Mouse (Mus musculus) neural tube, embryonic 12.5 days (tissue): ENCODE measurements around the gene Ret. TPM values are rescaled to one million over a fixed set of nuclear protein-coding genes. Genes with fewer than 3 reads are reported as not detected.

Source experiments
- ATAC-seq: fragments of 200-750 bp; cut with Nextera tagmentation; 2 replicates; pipeline ENCODE4 v1.8.0; 2017; ENCODE audit warnings: low read depth, mild to moderate bottlenecking, moderate TSS enrichment, moderate library complexity; ENCODE audit not compliant: low FRiP score
- H3K27ac ChIP-seq: fragments of 300-500 bp; sonication (generic); 2 replicates; pipeline ENCODE4 v1.5.1; 2016
- H3K27me3 ChIP-seq: fragments of 300-500 bp; sonication (generic); replicated peaks from 2 replicates; pipeline ENCODE4 v1.6.1; 2016; ENCODE audit warnings: mild to moderate bottlenecking
- H3K36me3 ChIP-seq: fragments of 300-500 bp; sonication (generic); 2 replicates; pipeline ENCODE4 v1.6.1; 2016; ENCODE audit warnings: mild to moderate bottlenecking
- H3K4me1 ChIP-seq: fragments of 300-500 bp; sonication (generic); 2 replicates; pipeline ENCODE4 v1.6.1; 2016
- H3K4me2 ChIP-seq: fragments of 300-500 bp; sonication (generic); replicated peaks from 2 replicates; pipeline ENCODE4 v1.6.1; 2016; ENCODE audit warnings: mild to moderate bottlenecking
- H3K4me3 ChIP-seq: fragments of 300-500 bp; sonication (generic); 2 replicates; pipeline ENCODE4 v1.5.1; 2016
- H3K9ac ChIP-seq: fragments of 300-500 bp; sonication (generic); 2 replicates; pipeline ENCODE4 v1.6.1; 2016; ENCODE audit warnings: mild to moderate bottlenecking
- H3K9me3 ChIP-seq: fragments of 300-500 bp; sonication (generic); 2 replicates; pipeline ENCODE4 v1.6.1; 2016; ENCODE audit warnings: mild to moderate bottlenecking
- WGBS: fragments of 180-500 bp; shearing (Covaris S2); methylation state at CpG from one replicate; pipeline ENCODE4 v1.1.7; 2016; 5-methylcytosine and 5-hydroxymethylcytosine counted together
- polyA plus RNA-seq: library from polyadenylated mRNA; unstranded; fragments of >200 nt; fragmentation: Nextera tagmentation; extraction: Ambion mirVana; gene quantifications from 2 replicates; pipeline ENCODE4 v1.2.1, GENCODE M21; 2016

Ret gene
- polyA plus RNA-seq, 1 experiment from 2014 or later, result 18.8 TPM

DNA sequence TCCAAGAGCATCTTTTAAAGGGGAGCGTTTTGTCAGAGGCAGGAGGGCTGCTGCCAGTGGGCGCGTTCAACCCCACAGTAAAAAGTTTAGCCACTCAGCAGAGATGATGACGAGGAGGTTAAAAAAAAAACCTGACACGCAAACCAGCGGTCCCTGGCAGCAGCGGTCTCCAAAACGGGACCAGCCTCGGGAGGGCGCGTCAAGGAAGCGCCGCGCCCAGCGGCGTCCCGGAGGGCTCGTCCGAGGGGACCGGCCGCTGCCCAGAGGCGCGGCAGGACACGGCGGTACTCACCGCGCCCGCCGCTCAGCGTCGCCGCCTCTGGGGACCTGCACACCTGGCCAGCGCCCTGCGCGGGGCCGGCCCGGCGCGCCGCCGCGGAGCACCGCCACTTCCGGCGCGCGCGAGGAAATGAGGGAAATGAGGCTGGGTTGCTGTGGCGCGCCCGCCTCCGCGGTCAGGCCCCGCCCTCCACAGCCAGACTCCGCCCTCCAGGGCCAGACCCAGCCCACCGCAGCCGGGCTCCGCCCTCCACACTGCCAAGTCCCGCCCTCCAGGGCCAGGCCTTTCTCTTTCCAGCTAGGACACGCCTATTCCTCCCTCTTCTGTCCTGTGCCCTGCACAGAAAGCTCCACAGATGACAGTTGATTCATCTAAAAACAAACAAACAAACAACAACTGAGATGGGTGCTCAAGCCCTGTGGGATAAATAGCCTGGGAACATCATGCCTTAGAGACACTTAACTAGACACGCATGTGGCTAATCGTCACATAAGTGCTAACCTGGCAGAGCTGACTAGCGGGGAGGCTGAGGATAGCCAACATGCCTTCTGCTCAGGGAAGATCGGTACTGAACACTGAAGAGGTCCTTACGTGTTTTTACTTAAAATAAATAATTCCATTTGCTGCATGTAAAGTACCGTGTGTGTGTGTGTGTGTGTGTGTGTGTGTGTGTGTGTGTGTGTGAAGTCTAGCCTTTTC, 58.5 kb downstream of the Ret start, which contains the start of gene Csgalnact2:
Gene Csgalnact2 (minus strand): TSS at position 410 of the 979 bp plus-strand sequence.
- ATAC-seq, result peak; percentile 99

DNA sequence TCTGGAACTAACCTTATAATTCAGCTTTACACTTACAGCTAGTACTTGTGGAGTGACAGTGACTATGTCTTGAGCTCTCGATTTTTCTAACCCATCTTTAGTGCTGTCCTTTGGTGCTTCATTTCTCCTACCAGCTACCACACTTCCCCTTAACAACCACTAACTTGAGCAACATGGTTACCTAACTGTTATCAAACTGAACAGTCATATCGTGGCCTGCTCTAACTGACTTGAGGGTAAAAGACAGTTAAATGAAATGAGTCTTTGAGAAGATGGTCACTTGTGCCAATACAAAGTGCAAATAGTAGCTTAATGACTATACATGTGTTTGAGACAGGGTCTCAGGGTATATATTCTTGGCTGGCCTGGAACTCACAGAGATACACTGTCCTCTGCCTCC, 60.4 kb downstream of the Ret start:
- Histone ChIP-seq H3K27ac (no peak overlapping the region), H3K4me3 (no peak overlapping the region), H3K4me1 (peaks cover 3% of the 10 kb centered on the region), H3K4me2 (no peak overlapping the region), H3K9ac (no peak overlapping the region), H3K27me3 (no peaks in the 10 kb centered on the region), H3K9me3 (no peaks in the 10 kb centered on the region), H3K36me3 (no peaks in the 10 kb centered on the region)
- WGBS, result 89% methylated on average over 2 of the region's 2 CpGs
- no peak for ATAC-seq

More for the DNA sequence above, 58.5 kb downstream of the Ret start, which contains the start of gene Csgalnact2:
- WGBS, result 6% methylated on average over 63 of the region's 66 CpGs
- peak within 1 kb of the TSS; percentile 78 for H3K4me2 ChIP-seq
- H3K4me1 ChIP-seq, result peaks cover 3% of the 10 kb centered on the region
- peak within 1 kb of the TSS; percentile 76 for H3K9ac ChIP-seq
- no peak within 1 kb of the TSS; the same call in 1 of the 2 replicates for H3K27ac ChIP-seq
- H3K36me3 ChIP-seq, result no peaks in the 10 kb centered on the region
- H3K9me3 ChIP-seq, result no peaks in the 10 kb centered on the region
- H3K27me3 ChIP-seq, result no peaks in the 10 kb centered on the region
- H3K4me3 ChIP-seq, result peak within 1 kb of the TSS; percentile 80

DNA sequence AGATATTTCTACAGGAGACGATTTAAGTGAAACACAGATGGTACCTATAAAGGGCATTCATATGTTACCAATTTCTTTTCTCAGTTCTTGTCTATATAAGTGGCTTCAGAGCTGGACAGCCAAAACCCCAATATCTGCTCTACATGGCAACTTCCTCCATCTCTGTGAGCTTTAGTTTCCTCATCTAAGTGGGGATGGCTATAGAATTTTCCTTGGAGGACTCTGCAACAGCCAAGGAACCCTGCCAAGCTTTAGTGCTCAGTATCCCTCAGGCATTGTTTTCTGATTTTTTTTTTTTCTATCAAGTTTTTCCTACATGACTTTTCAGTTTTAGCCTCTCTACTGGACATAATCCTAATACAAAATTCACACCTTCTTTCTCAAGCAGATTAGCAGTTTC, 63.1 kb downstream of the Ret start:
- no peaks in the 10 kb centered on the region for H3K36me3 ChIP-seq
- no peak for ATAC-seq
- no peak overlapping the region for H3K4me3 ChIP-seq
- H3K9ac ChIP-seq, result no peak overlapping the region
- 89% methylated on average over 1 of the region's 1 CpGs for WGBS
- no peak overlapping the region for H3K4me2 ChIP-seq
- no peaks in the 10 kb centered on the region for H3K9me3 ChIP-seq
- H3K27ac ChIP-seq, result no peak overlapping the region
- no peaks in the 10 kb centered on the region for H3K27me3 ChIP-seq
- peaks cover 3% of the 10 kb centered on the region for H3K4me1 ChIP-seq

DNA sequence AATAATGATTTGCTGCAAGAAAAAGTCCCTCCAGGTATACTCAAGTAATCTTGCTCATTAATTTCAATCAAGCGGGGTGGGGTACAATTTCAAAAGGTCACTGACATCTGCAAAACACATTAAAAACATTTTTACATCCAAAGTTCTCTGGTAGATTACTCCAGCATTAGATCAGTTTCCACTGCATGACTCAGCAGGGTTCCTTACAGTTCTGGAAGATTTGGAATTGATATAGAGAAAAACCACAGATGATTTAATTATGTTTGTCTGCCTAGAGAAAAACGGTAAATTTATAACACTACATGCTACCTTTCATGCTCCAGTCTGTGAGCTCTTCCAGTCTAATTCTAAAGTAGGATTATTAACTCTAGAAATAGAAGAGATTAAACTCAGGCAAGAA, 67.5 kb downstream of the Ret start:
- Histone ChIP-seq H3K36me3 (no peaks in the 10 kb centered on the region), H3K9me3 (no peaks in the 10 kb centered on the region), H3K4me2 (no peak overlapping the region), H3K9ac (no peak overlapping the region), H3K4me3 (no peak overlapping the region), H3K4me1 (no peaks in the 10 kb centered on the region), H3K27me3 (no peaks in the 10 kb centered on the region), H3K27ac (no peak overlapping the region)
- WGBS, result 81% methylated on average over 2 of the region's 2 CpGs
- ATAC-seq, result no peak

DNA sequence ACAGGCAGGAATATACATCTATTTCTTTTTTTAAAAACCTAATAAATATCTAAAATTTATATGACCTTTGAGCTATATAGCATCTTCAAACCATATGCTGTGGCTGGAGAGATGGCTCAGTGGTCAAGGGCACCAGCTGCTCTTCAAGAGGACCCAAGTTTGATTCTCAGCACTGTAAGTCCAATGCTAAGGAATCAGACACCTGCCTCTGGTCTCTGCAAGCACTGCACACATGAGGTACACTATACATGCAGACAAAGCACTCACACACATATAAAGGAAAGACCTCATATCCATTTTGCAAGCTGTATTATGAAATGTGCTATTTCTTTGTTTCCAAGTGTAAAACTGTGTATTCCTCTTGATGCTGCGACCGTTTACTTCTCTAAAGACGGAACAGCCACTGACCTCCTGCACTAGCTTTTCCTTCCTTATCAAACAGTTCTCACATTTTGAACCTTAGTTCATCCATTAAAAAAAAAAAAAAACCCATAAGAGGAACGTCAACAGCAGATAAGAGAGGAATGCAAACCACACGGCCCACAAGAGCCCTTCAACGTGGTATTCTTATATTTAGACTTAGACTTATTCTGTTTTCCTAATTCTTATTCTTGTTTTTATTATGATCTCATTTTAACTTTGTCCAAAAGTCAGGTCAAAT, 69.6 kb downstream of the Ret start:
- Histone ChIP-seq H3K4me2 (no peak overlapping the region), H3K27me3 (no peaks in the 10 kb centered on the region), H3K36me3 (0 out of 2 replicates have a peak, but pooled peaks cover 7% of the 10 kb centered on the region), H3K9me3 (no peaks in the 10 kb centered on the region), H3K9ac (no peak overlapping the region), H3K27ac (no peak overlapping the region), H3K4me1 (no peaks in the 10 kb centered on the region), H3K4me3 (no peak overlapping the region)
- no peak for ATAC-seq
- whole genome bisulfite sequencing, result 86% methylated on average over 6 of the region's 6 CpGs

DNA sequence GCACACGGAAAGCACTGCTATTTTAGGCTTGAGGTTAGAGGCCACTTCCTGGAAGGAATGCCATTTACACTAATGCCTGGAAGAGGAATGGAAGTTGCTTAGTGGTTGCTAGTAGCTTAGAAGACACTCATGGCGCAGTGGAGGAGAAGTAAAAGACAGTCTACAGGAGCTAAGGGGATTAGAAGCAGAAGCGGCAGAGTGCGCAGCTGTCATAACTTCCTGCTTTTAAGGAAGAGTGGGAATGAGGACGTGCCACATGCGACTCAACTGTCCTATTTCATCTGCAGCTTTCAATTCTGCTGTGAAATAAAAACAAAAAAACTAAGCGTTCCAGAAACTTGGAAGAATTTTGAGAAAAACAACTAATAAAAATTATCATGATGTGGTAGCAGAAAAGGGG, 70.3 kb downstream of the Ret start:
- Histone ChIP-seq H3K4me3 (no peak overlapping the region), H3K9ac (no peak overlapping the region), H3K27me3 (no peaks in the 10 kb centered on the region), H3K4me2 (no peak overlapping the region), H3K36me3 (0 out of 2 replicates have a peak, but pooled peaks cover 11% of the 10 kb centered on the region), H3K9me3 (no peaks in the 10 kb centered on the region), H3K27ac (no peak overlapping the region), H3K4me1 (no peaks in the 10 kb centered on the region)
- 88% methylated on average over 7 of the region's 7 CpGs for WGBS
- no peak for ATAC-seq

DNA sequence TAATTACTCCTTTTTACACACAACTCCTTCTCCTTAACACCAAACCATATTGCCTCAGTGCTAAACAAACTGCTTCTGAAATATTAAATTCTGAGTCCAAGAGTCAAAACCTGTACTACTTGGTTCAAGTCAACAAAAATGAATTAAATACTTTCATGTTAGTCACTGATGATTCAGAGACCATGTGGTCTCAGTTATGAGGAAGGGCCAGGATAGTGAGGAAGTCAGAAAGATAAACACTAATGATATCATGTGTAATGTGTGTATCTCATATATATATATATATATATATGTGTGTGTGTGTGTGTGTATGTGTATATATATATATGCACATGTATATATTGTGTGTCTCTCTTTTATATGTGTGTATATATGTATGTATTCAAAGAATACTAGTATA, 70.9 kb downstream of the Ret start:
- Histone ChIP-seq H3K9me3 (no peaks in the 10 kb centered on the region), H3K27ac (no peak overlapping the region), H3K4me1 (no peaks in the 10 kb centered on the region), H3K36me3 (peaks cover 16% of the 10 kb centered on the region; the same call in 1 of the 2 replicates), H3K27me3 (no peaks in the 10 kb centered on the region), H3K4me3 (no peak overlapping the region), H3K9ac (no peak overlapping the region), H3K4me2 (no peak overlapping the region)
- ATAC-seq, result no peak

DNA sequence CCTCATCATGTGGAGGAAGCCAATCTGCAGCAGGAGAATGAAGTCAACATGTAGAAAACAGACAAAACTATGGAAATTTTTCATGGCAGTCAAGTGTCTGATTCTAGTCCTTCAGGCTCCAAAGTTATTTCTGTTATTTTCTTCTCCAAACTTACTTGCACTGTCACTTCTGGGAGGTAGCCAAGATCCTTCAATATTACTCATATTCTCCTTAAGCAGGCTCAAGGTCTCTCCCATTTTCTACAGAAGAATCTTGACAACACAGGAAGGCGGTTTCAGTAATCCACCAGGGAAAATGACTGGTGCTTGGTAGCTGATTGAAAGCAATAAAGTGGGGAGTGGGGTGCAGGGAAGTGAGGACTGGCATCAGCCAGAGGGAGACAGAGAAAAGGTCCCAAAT, 74.8 kb downstream of the Ret start:
- Histone ChIP-seq H3K27me3 (no peaks in the 10 kb centered on the region), H3K4me1 (no peaks in the 10 kb centered on the region), H3K9ac (no peak overlapping the region), H3K9me3 (no peaks in the 10 kb centered on the region), H3K36me3 (peaks cover 16% of the 10 kb centered on the region; the same call in 1 of the 2 replicates), H3K4me3 (no peak overlapping the region), H3K27ac (no peak overlapping the region), H3K4me2 (no peak overlapping the region)
- 88% methylated on average over 1 of the region's 1 CpGs for WGBS
- ATAC-seq, result no peak

DNA sequence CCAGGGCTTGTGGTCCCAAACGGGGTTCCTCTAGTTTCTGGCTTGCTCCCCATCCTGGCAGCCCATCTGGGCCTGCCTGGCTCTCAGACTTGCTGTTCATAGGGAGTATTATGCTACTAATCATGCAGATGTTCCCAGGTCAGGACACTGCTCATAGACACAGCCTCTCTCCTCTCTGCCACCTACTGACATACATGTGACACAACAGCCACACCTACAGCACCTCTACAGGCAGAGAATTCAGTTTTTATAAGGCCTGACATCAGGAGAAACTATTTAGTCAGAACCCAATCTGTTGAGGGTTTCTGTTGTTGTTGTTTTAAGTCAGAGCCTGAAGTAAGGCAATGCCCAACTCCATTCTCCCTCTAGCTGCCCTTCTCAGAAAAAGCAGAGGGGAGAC, 85.7 kb downstream of the Ret start:
- H3K9ac ChIP-seq, result no peak overlapping the region
- no peaks in the 10 kb centered on the region for H3K27me3 ChIP-seq
- no peak for ATAC-seq
- 73% methylated on average over 1 of the region's 1 CpGs for WGBS
- no peak overlapping the region for H3K4me2 ChIP-seq
- H3K27ac ChIP-seq, result no peak overlapping the region
- no peak overlapping the region for H3K4me3 ChIP-seq
- peaks cover 4% of the 10 kb centered on the region; the same call in 1 of the 2 replicates for H3K36me3 ChIP-seq
- no peaks in the 10 kb centered on the region for H3K4me1 ChIP-seq
- H3K9me3 ChIP-seq, result no peaks in the 10 kb centered on the region

Other genes starting within 250 kb of the Ret start
- gene Rasgef1a, start 186.3 kb downstream of the Ret start, polyA plus RNA-seq, result 0.20 and 0.24 TPM in 2 replicates
- gene Csgalnact2, start 58.6 kb downstream of the Ret start, polyA plus RNA-seq, result 8.2 and 8.8 TPM in 2 replicates
- 35.6 and 37.6 TPM in 2 replicates for gene Bms1, start 221.8 kb upstream of the Ret start, polyA plus RNA-seq